Mouse (Mus musculus) C2C12 (cell line): ENCODE data around the gene Prkcq. TPM values are rescaled to one million over a fixed set of nuclear protein-coding genes. Genes with fewer than 3 reads are reported as not detected.

Experiments
- H3K27me3 ChIP-seq: one replicate; pipeline ENCODE4 v1.6.1; 2011; ENCODE audit not compliant: control insufficient read depth, insufficient read depth, insufficient read length
- H3K36me3 ChIP-seq: one replicate; pipeline ENCODE4 v1.6.1; 2011; ENCODE audit not compliant: control insufficient read depth, insufficient read depth
- H3K4me3 ChIP-seq: one replicate; pipeline ENCODE4 v1.5.1; 2011; ENCODE audit warnings: mild to moderate bottlenecking, control low read depth; ENCODE audit not compliant: poor library complexity, insufficient read depth, severe bottlenecking
- H3K79me2 ChIP-seq: one replicate; pipeline ENCODE4 v1.6.1; 2011; ENCODE audit not compliant: control insufficient read depth, insufficient read depth
- H3K79me3 ChIP-seq: one replicate; pipeline ENCODE4 v1.6.1; 2011; ENCODE audit warnings: low read depth, control low read depth
- H3ac ChIP-seq: one replicate; pipeline ENCODE3; 2011; ENCODE audit warnings: low read depth; ENCODE audit not compliant: control insufficient read depth, insufficient read length
- CEBPB ChIP-seq: IDR thresholded peaks from one replicate; pipeline ENCODE4 v1.6.1; 2011; ENCODE audit warnings: low read depth, mild to moderate bottlenecking, control low read depth, moderate library complexity
- CTCF ChIP-seq: IDR thresholded peaks from one replicate; pipeline ENCODE4 v1.5.1; 2011; ENCODE audit not compliant: control insufficient read depth, insufficient read depth, insufficient read length
- FOSL1 ChIP-seq: IDR thresholded peaks from one replicate; pipeline ENCODE4 v1.8.0; 2011; ENCODE audit warnings: mild to moderate bottlenecking, low read length; ENCODE audit not compliant: poor library complexity, insufficient read depth, severe bottlenecking
- MAX ChIP-seq: IDR thresholded peaks from one replicate; pipeline ENCODE4 v1.6.1; 2011; ENCODE audit warnings: mild to moderate bottlenecking, control low read depth
- MYOD1 ChIP-seq: IDR thresholded peaks from one replicate; pipeline ENCODE4 v1.6.1; 2011; ENCODE audit warnings: low read depth; ENCODE audit not compliant: control insufficient read depth, insufficient read length
- MYOG ChIP-seq: IDR thresholded peaks from one replicate; pipeline ENCODE4 v1.6.1; 2011; ENCODE audit not compliant: control insufficient read depth, insufficient read length; ENCODE audit errors: extremely low read depth
- USF1 ChIP-seq: IDR thresholded peaks from one replicate; pipeline ENCODE4 v1.6.1; 2011; ENCODE audit warnings: low read depth, mild to moderate bottlenecking, control low read depth, moderate library complexity
- polyA plus RNA-seq: library from polyadenylated mRNA; unstranded; fragments of >200 nt; fragmentation: generic; extraction: Trizol; gene quantifications from one replicate; pipeline ENCODE4 v1.2.1, GENCODE M21; 2012; ENCODE audit warnings: missing spikeins

The Prkcq gene
- polyA plus RNA-seq, 1 experiment, result 0.05 TPM

- TF ChIP-seq MYOG, result no peak
- TF ChIP-seq MAX, result no peak
- no peak for TF ChIP-seq FOSL1
- TF ChIP-seq USF1, result no peak
- TF ChIP-seq MYOD1, result no peak
- no peak for TF ChIP-seq CEBPB
- no peak for TF ChIP-seq CTCF
- Histone ChIP-seq H3K36me3 (no peaks in the 10 kb centered on the region), H3ac (no peak overlapping the region)
Measured at GRCm38 (mm10) chr2:11205720-11206119, 33.8 kb downstream of the Prkcq start.

GRCm38 (mm10) chr2:11208263-11208662 lies 36.4 kb downstream of the Prkcq start:
- TF ChIP-seq USF1, result no peak
- TF ChIP-seq MYOG, result no peak
- TF ChIP-seq FOSL1, result no peak
- no peak for TF ChIP-seq CTCF
- no peak for TF ChIP-seq MAX
- no peak for TF ChIP-seq CEBPB
- TF ChIP-seq MYOD1, result no peak
- H3ac ChIP-seq, result no peak overlapping the region
- H3K36me3 ChIP-seq, result no peaks in the 10 kb centered on the region
- H3K79me3 ChIP-seq, result no peaks in the 10 kb centered on the region
- H3K27me3 ChIP-seq, result no peaks in the 10 kb centered on the region
- no peaks in the 10 kb centered on the region for H3K79me2 ChIP-seq
- H3K4me3 ChIP-seq, result no peak overlapping the region

More at GRCm38 (mm10) chr2:11205720-11206119, 33.8 kb downstream of the Prkcq start:
- no peaks in the 10 kb centered on the region for H3K79me2 ChIP-seq
- H3K4me3 ChIP-seq, result no peak overlapping the region
- no peaks in the 10 kb centered on the region for H3K79me3 ChIP-seq
- no peaks in the 10 kb centered on the region for H3K27me3 ChIP-seq

GRCm38 (mm10) chr2:11209335-11209734 lies 37.4 kb downstream of the Prkcq start:
- Histone ChIP-seq H3ac (no peak overlapping the region), H3K36me3 (no peaks in the 10 kb centered on the region), H3K79me2 (no peaks in the 10 kb centered on the region), H3K79me3 (no peaks in the 10 kb centered on the region), H3K27me3 (no peaks in the 10 kb centered on the region), H3K4me3 (no peak overlapping the region)
- TF ChIP-seq MYOD1 (no peak), MAX (no peak), CEBPB (no peak), USF1 (no peak), CTCF (no peak), MYOG (no peak), FOSL1 (no peak)

GRCm38 (mm10) chr2:11210241-11210916 lies 38.5 kb downstream of the Prkcq start:
- no peaks in the 10 kb centered on the region for H3K27me3 ChIP-seq
- H3K79me2 ChIP-seq, result no peaks in the 10 kb centered on the region
- TF ChIP-seq CTCF (no peak), MAX (no peak), MYOG (no peak), MYOD1 (no peak), USF1 (no peak), CEBPB (no peak), FOSL1 (no peak)
- H3K4me3 ChIP-seq, result no peak overlapping the region
- no peaks in the 10 kb centered on the region for H3K79me3 ChIP-seq
- no peaks in the 10 kb centered on the region for H3K36me3 ChIP-seq
- H3ac ChIP-seq, result no peak overlapping the region

- Histone ChIP-seq H3K36me3 (no peaks in the 10 kb centered on the region), H3ac (no peak overlapping the region), H3K79me3 (no peaks in the 10 kb centered on the region), H3K27me3 (no peaks in the 10 kb centered on the region), H3K4me3 (no peak overlapping the region), H3K79me2 (no peaks in the 10 kb centered on the region)
- TF ChIP-seq USF1 (no peak), CEBPB (no peak), MYOG (no peak), MAX (no peak), MYOD1 (no peak), CTCF (no peak), FOSL1 (no peak)
Measured at GRCm38 (mm10) chr2:11211961-11212562, 40.2 kb downstream of the Prkcq start.

- no peak for TF ChIP-seq MYOG
- TF ChIP-seq USF1, result no peak
- no peak overlapping the region for H3ac ChIP-seq
Measured at GRCm38 (mm10) chr2:11216421-11216820, 44.5 kb downstream of the Prkcq start.

More at GRCm38 (mm10) chr2:11216421-11216820, 44.5 kb downstream of the Prkcq start:
- no peaks in the 10 kb centered on the region for H3K79me2 ChIP-seq
- no peaks in the 10 kb centered on the region for H3K79me3 ChIP-seq
- H3K36me3 ChIP-seq, result no peaks in the 10 kb centered on the region
- no peaks in the 10 kb centered on the region for H3K27me3 ChIP-seq
- H3K4me3 ChIP-seq, result no peak overlapping the region
